Mouse (Mus musculus) adrenal gland, adult 2 months (tissue): ENCODE measurements at regions not wholly inside any gene's neighbourhood (a gene's known extent, or its start where the extent isn't known, plus 50 kb on each side); places are given as distances from the start of the nearest gene placed in this dataset.

ENCODE experiments used
- DNase-seq: peaks from one replicate; pipeline ENCODE4 v3.0.0; 2021

GRCm38 (mm10) chr16:46331336-46331735 lies 167.0 kb downstream of the Nectin3 start:
- DNase-seq: no peak

GRCm38 (mm10) chr16:46299079-46299721 lies 144.3 kb upstream of the Gm4737 start:
- DNase-seq: no peak

- DNase-seq: no peak
Observed at GRCm38 (mm10) chr16:46297192-46297591, 142.3 kb upstream of the Gm4737 start.

DNA sequence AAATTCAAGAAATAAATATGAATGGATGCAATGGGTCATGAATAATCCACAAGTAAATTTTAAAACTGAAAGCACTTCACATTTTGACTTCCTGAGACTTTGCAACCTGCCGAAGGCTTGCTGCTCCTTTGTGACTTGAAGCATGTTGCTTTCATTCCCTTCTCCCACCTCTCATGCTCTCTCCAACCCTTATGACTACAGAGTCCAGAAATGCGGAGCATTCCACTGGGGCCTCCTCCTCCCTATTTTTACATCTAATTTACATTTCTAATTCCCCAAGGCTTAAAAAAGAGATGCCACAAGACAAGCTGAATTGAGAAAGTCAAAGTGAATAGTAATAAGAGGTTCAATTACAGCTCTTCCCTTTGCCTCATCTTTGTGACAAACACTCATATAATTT lies 141.5 kb upstream of the Gm4737 start:
- DNase-seq: no peak

GRCm38 (mm10) chr16:46293831-46294230 lies 139.0 kb upstream of the Gm4737 start:
- no peak for DNase-seq

GRCm38 (mm10) chr16:46291067-46291833 lies 136.4 kb upstream of the Gm4737 start:
- DNase-seq: no peak

- peak; percentile 19 for DNase-seq
Observed at GRCm38 (mm10) chr16:46290199-46290598, 135.3 kb upstream of the Gm4737 start.

DNA sequence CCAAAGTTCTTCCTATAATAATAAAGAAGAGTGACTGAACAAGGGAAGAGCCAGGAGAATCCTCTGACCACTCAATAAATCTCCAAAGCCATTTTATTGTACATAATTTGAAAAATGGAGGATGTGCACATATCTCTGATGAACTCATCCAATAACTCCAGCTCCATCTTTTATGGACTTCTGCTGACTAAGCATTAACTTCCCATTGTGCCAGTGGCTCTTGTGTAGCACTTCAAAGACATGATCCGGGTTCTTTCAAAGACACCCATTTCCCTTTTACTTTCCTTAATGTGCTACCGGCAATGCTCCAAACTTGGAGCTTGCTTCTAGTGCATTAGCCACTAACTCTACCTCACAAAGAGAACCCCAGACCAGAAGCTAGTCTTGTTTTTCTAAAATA lies 112.7 kb upstream of the Gm4737 start:
- DNase-seq: no peak

GRCm38 (mm10) chr16:46251639-46252038 lies 96.8 kb upstream of the Gm4737 start:
- no peak for DNase-seq

DNA sequence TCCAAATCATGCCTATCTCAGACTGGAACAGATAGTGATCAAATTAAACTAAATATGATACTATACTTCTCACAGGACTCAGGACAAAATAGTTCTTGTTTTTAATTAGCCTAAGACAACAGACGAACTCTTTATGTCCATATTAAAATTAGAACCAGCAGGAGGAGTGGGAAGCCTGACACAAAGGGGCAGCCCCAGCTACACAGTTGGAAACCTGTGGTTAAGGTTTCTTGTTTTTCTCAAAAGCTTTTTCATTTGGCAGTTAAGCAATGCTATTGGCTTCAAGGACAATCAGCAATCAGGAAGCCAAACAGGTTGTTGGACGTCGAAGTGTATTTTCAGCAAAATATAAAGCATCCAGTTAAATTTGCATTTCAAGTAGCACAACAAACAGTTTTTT lies 96.1 kb upstream of the Gm4737 start:
- no peak for DNase-seq

DNA sequence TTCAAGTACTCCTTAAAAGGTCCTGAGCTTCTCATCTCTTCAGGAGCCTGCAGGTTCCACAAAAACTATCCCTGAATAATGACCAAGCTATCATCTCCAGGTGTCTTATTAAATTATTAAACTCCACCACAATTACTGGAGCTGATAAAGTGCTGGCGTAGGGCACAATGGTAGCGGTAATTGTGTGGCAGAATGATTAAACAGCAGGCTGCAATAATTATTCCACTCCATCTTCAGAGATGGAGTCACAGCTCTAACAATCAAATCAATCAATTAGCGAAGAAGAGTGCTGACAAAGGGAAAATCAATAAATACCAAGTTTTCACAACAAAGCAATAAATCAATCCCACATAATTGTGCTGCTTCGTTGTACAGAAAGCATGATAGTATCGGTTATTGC lies 90.7 kb upstream of the Gm4737 start:
- no peak for DNase-seq

GRCm38 (mm10) chr16:46228744-46229143 lies 73.9 kb upstream of the Gm4737 start:
- DNase-seq: no peak

DNA sequence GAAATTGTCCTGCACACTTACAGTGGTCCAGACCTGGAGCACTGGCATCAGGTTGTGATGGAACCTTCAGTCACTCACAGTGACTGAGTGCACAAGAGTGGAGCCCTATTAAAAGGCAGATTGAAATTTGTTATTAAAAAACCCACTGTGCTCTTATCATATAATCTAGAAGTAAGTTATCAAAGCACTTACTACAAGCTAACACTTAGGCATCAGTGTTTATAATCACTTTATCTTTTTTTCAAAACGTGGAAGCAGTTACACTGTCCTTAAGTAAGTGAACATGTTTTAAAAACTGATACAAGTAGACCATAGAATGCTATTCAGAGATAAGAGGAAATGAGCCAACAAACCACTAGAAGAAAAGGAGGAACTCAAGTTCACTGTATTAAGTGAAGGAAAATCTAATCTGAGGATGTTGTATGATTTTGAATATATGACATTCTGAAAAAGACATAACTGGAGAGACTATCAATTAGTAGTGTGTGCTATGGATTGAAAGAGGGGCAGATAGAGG lies 68.3 kb upstream of the Gm4737 start:
- no peak for DNase-seq

DNA sequence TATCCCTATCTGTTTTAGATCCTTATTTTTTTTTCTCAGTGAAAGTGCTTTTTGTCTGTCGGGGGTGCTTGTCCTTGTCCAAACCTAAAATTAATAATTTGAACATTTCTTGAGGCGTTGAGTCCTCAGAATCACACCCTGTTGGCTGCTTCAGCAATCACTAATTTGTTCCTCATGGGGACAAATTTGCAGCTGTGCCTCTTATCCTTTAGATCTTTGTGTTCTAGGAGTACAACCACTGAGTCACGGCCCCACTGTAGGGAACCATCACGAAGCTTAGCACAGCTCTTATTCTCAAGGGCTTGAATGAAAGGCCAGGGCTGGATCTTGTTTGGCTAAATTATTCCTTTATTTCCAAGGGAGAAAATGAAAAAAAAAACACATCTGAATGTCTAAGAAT lies 57.6 kb upstream of the Gm4737 start:
- no peak for DNase-seq

DNA sequence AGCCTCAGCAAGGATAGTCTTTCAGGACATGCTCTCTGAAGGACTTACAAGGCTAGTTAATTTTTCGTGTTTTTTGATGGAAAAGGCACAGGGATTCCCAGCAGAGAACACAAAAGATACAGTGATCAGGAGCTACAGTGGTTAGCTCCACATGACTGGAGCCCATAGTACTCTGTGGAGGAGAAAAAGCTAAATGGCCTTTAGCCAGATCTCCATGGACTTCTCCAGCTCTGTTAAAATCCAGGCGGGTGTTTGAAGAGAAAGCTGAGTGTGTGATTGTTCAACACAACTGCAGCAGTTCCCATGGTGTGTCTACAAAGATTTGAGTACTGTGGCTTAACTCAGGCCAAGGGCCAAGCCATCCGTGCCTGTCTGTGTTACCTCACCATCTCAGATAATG lies 57.0 kb upstream of the Gm4737 start:
- DNase-seq: no peak

DNA sequence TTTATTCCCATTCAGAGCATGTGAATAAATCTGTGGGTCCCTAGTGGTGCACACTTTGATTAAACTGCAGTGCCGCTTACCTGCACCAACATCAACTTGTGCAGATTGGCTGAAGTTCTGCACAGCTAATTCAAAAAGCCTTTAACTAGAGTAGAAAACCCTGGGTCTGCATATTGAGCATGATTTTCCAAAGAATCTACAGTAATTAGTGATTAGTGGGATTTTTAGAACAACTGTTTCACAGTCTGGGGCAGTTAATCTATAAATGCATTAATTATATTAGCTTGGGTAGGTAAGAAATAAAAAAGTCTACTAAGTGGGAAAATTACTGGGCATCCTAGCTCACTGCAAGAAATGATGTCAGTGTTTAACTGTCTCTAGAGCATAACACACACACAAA lies 50.2 kb upstream of the Gm4737 start:
- DNase-seq: no peak
